Mouse (Mus musculus): ENCODE data around the gene Ggt5. TPM values are rescaled to one million over a fixed set of nuclear protein-coding genes. Genes with fewer than 3 reads are reported as not detected.

Gene Ggt5
- polyA plus RNA-seq, 1 experiment from 2014 or later, result 0.22 TPM

DNA sequence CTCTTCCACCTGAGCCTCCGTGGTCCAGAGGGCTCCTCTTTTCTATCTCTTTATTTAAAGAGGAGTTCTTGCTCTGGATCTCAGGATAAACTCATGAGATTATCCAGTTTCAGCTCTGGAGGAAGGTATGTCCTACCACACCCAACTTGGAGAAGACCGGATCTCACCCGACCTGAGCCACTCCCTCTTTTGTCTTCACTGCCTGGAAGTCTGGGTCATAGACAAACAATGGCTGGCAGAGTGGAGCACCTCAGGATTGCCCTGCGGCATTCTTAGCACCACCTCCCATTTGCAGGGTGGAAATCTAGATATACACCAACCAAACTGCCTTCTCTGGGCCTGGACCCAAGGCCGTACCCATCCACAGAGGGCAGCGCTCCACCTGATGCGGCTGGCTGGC is 59.9 kb downstream of the Ggt5 start:
- H3K27ac ChIP-seq (replicated peaks; ENCODE audit: low read depth, low read length), result no peak overlapping the region
- H3K27me3 ChIP-seq (ENCODE audit: control insufficient read depth, insufficient read depth, low read length), result no peaks in the 10 kb centered on the region
- H3K36me3 ChIP-seq (replicated peaks; ENCODE audit: control insufficient read depth, insufficient read depth, low read depth, low read length), result peaks cover 3% of the 10 kb centered on the region
- DNase-seq (ENCODE audit: low spot score), result no peak
- no peak overlapping the region for H3K4me2 ChIP-seq (ENCODE audit: low read depth, low read length)
- H3K4me3 ChIP-seq (ENCODE audit: low read depth, low read length), result no peak overlapping the region
- WGBS, result 95% methylated on average over 7 of the region's 7 CpGs
- no peaks in the 10 kb centered on the region for H3K4me1 ChIP-seq (ENCODE audit: control insufficient read depth, insufficient read depth, low read length)
- ATAC-seq (replicated peaks; ENCODE audit: insufficient number of reproducible peaks, low FRiP score, low TSS enrichment, low read depth), result no peak
- H3K9ac ChIP-seq (replicated peaks; ENCODE audit: low read length), result no peak overlapping the region
- H3K9me3 ChIP-seq (replicated peaks; ENCODE audit: control insufficient read depth, low read length), result no peaks in the 10 kb centered on the region

- no peaks in the 10 kb centered on the region for H3K27me3 ChIP-seq (ENCODE audit: control insufficient read depth, insufficient read depth, low read length)
- DNase-seq (ENCODE audit: low spot score) (no peak), ATAC-seq (replicated peaks; ENCODE audit: insufficient number of reproducible peaks, low FRiP score, low TSS enrichment, low read depth) (no peak)
- H3K36me3 ChIP-seq (replicated peaks; ENCODE audit: control insufficient read depth, insufficient read depth, low read depth, low read length), result peaks cover 3% of the 10 kb centered on the region
- H3K9me3 ChIP-seq (replicated peaks; ENCODE audit: control insufficient read depth, low read length), result no peaks in the 10 kb centered on the region
- no peak overlapping the region for H3K27ac ChIP-seq (replicated peaks; ENCODE audit: low read depth, low read length)
- 93% methylated on average over 4 of the region's 4 CpGs for WGBS
- no peak overlapping the region for H3K4me3 ChIP-seq (ENCODE audit: low read depth, low read length)
- H3K4me2 ChIP-seq (ENCODE audit: low read depth, low read length), result no peak overlapping the region
- H3K9ac ChIP-seq (replicated peaks; ENCODE audit: low read length), result no peak overlapping the region
- H3K4me1 ChIP-seq (ENCODE audit: control insufficient read depth, insufficient read depth, low read length), result no peaks in the 10 kb centered on the region
Observed at GRCm38 (mm10) chr10:75649406-75649995, 60.4 kb downstream of the Ggt5 start.

DNA sequence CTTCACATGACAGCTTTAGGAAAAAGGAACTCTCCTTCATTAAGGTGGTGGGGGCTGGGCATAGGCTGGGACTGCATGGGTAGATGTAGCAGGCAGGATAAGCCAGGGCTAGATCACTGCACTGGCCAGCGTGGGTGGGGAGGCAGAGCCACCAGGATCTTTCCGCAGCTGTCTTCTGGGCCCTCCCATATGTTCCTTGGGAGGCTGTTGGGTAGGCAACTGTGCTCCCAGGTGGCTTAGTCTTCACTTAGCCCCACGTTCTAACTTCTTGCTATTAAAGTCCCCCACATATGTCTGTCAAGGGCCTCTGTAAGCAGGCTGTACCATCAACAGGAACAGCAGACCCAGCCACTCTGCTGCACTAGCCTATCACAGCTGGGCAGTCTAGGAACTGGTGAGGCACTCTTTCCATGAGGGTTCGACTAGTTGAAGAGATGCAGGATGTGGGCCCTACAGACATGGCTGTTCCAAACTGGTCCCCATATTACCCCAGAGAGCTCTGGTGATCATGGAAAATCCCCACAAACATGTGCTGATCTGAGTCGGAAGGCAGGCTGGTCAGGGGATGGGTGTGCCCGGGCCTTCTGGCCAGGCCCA is 61.3 kb downstream of the Ggt5 start:
- no peak overlapping the region for H3K4me3 ChIP-seq (ENCODE audit: low read depth, low read length)
- no peaks in the 10 kb centered on the region for H3K27me3 ChIP-seq (ENCODE audit: control insufficient read depth, insufficient read depth, low read length)
- ATAC-seq (replicated peaks; ENCODE audit: insufficient number of reproducible peaks, low FRiP score, low TSS enrichment, low read depth), result no peak
- H3K27ac ChIP-seq (replicated peaks; ENCODE audit: low read depth, low read length), result no peak overlapping the region
- peaks cover 3% of the 10 kb centered on the region for H3K36me3 ChIP-seq (replicated peaks; ENCODE audit: control insufficient read depth, insufficient read depth, low read depth, low read length)
- WGBS, result 90% methylated on average over 6 of the region's 6 CpGs
- no peak for DNase-seq (ENCODE audit: low spot score)
- H3K4me1 ChIP-seq (ENCODE audit: control insufficient read depth, insufficient read depth, low read length), result no peaks in the 10 kb centered on the region
- no peak overlapping the region for H3K4me2 ChIP-seq (ENCODE audit: low read depth, low read length)
- no peak overlapping the region for H3K9ac ChIP-seq (replicated peaks; ENCODE audit: low read length)
- no peaks in the 10 kb centered on the region for H3K9me3 ChIP-seq (replicated peaks; ENCODE audit: control insufficient read depth, low read length)

- Histone ChIP-seq H3K36me3 (replicated peaks; ENCODE audit: control insufficient read depth, insufficient read depth, low read depth, low read length) (peaks cover 3% of the 10 kb centered on the region), H3K4me2 (ENCODE audit: low read depth, low read length) (no peak overlapping the region), H3K27ac (replicated peaks; ENCODE audit: low read depth, low read length) (no peak overlapping the region), H3K9me3 (replicated peaks; ENCODE audit: control insufficient read depth, low read length) (no peaks in the 10 kb centered on the region), H3K4me3 (ENCODE audit: low read depth, low read length) (no peak overlapping the region), H3K4me1 (ENCODE audit: control insufficient read depth, insufficient read depth, low read length) (no peaks in the 10 kb centered on the region), H3K27me3 (ENCODE audit: control insufficient read depth, insufficient read depth, low read length) (no peaks in the 10 kb centered on the region), H3K9ac (replicated peaks; ENCODE audit: low read length) (no peak overlapping the region)
- no peak for DNase-seq (ENCODE audit: low spot score)
- ATAC-seq (replicated peaks; ENCODE audit: insufficient number of reproducible peaks, low FRiP score, low TSS enrichment, low read depth), result no peak
- WGBS, result 95% methylated on average over 16 of the region's 16 CpGs
Observed at GRCm38 (mm10) chr10:75651381-75652068, 62.4 kb downstream of the Ggt5 start.

DNA sequence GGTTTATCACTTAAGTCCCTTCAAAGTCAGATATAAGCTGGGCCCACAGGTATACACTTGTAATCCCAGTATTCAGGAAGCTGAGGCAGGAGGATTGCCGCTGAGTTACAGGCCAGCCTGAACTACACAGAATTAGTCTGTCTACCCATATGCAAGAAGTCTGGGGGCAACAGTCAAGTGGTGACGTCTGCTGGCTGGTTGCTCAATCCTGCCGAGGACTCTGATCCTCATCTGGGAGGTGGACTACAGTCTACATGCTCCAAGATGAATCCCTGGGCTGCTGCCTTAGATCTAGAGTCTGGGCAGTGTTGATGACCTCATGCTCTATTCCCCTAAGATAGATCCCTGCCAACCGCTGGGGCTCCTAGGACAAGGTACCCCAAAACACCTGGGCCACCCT is 64.9 kb downstream of the Ggt5 start:
- Histone ChIP-seq H3K9me3 (replicated peaks; ENCODE audit: control insufficient read depth, low read length) (no peaks in the 10 kb centered on the region), H3K4me3 (ENCODE audit: low read depth, low read length) (no peak overlapping the region), H3K4me1 (ENCODE audit: control insufficient read depth, insufficient read depth, low read length) (no peaks in the 10 kb centered on the region), H3K27me3 (ENCODE audit: control insufficient read depth, insufficient read depth, low read length) (no peaks in the 10 kb centered on the region), H3K4me2 (ENCODE audit: low read depth, low read length) (no peak overlapping the region), H3K9ac (replicated peaks; ENCODE audit: low read length) (no peak overlapping the region), H3K36me3 (replicated peaks; ENCODE audit: control insufficient read depth, insufficient read depth, low read depth, low read length) (peaks cover 8% of the 10 kb centered on the region), H3K27ac (replicated peaks; ENCODE audit: low read depth, low read length) (no peak overlapping the region)
- 83% methylated on average over 4 of the region's 4 CpGs for WGBS
- ATAC-seq (replicated peaks; ENCODE audit: insufficient number of reproducible peaks, low FRiP score, low TSS enrichment, low read depth) (no peak), DNase-seq (ENCODE audit: low spot score) (no peak)

DNA sequence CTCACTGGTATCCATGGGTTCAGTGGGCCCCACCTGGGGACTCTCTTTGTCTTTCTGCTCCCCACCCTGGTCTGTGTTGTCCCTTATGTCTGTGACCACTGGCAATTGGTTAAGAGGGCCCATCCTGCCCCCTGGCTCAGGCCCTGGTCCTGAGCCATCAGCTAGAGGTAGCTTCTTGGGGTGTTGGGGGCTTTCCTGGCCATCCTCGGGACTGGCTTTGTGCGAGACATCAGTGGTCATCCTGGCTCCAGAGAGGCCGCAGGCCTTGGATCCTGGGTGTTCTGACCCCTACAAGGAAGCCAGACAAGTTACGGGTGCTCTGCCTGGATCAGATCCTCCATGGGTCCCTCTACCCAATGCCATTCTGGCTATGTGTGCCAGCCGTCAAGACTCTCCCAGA is 68.0 kb downstream of the Ggt5 start:
- 90% methylated on average over 5 of the region's 5 CpGs for WGBS

DNA sequence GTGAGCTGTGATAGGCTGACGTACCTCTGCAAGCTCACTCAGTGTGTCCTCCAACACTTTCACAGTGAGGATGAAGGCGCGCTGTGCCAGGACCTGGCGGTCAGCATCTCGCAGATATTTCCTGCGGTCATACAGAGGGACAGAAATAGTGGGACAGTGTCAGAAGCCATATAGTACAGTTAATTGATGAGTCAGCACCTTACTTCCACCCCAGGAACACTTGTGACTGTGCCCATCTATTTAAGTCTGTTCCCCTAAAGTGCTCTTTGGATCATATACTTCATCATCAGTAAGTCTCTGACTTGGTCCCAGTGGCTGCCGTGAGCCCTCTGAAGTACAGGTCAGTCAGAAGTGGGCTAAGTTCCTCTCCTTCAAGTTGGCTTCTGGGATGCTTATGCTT is 68.6 kb downstream of the Ggt5 start:
- Histone ChIP-seq H3K36me3 (replicated peaks; ENCODE audit: control insufficient read depth, insufficient read depth, low read depth, low read length) (peaks cover 6% of the 10 kb centered on the region), H3K4me1 (ENCODE audit: control insufficient read depth, insufficient read depth, low read length) (no peaks in the 10 kb centered on the region), H3K27ac (replicated peaks; ENCODE audit: low read depth, low read length) (no peak overlapping the region), H3K9ac (replicated peaks; ENCODE audit: low read length) (no peak overlapping the region), H3K9me3 (replicated peaks; ENCODE audit: control insufficient read depth, low read length) (no peaks in the 10 kb centered on the region), H3K27me3 (ENCODE audit: control insufficient read depth, insufficient read depth, low read length) (no peaks in the 10 kb centered on the region), H3K4me3 (ENCODE audit: low read depth, low read length) (no peak overlapping the region), H3K4me2 (ENCODE audit: low read depth, low read length) (no peak overlapping the region)
- WGBS, result 96% methylated on average over 7 of the region's 7 CpGs
- DNase-seq (ENCODE audit: low spot score) (no peak), ATAC-seq (replicated peaks; ENCODE audit: insufficient number of reproducible peaks, low FRiP score, low TSS enrichment, low read depth) (no peak)

More for the DNA sequence above, 68.0 kb downstream of the Ggt5 start:
- no peaks in the 10 kb centered on the region for H3K4me1 ChIP-seq (ENCODE audit: control insufficient read depth, insufficient read depth, low read length)
- peaks cover 8% of the 10 kb centered on the region for H3K36me3 ChIP-seq (replicated peaks; ENCODE audit: control insufficient read depth, insufficient read depth, low read depth, low read length)
- no peaks in the 10 kb centered on the region for H3K9me3 ChIP-seq (replicated peaks; ENCODE audit: control insufficient read depth, low read length)
- ATAC-seq (replicated peaks; ENCODE audit: insufficient number of reproducible peaks, low FRiP score, low TSS enrichment, low read depth), result no peak
- DNase-seq (ENCODE audit: low spot score), result no peak
- no peak overlapping the region for H3K9ac ChIP-seq (replicated peaks; ENCODE audit: low read length)
- H3K4me3 ChIP-seq (ENCODE audit: low read depth, low read length), result no peak overlapping the region
- H3K27me3 ChIP-seq (ENCODE audit: control insufficient read depth, insufficient read depth, low read length), result no peaks in the 10 kb centered on the region
- no peak overlapping the region for H3K27ac ChIP-seq (replicated peaks; ENCODE audit: low read depth, low read length)
- no peak overlapping the region for H3K4me2 ChIP-seq (ENCODE audit: low read depth, low read length)

DNA sequence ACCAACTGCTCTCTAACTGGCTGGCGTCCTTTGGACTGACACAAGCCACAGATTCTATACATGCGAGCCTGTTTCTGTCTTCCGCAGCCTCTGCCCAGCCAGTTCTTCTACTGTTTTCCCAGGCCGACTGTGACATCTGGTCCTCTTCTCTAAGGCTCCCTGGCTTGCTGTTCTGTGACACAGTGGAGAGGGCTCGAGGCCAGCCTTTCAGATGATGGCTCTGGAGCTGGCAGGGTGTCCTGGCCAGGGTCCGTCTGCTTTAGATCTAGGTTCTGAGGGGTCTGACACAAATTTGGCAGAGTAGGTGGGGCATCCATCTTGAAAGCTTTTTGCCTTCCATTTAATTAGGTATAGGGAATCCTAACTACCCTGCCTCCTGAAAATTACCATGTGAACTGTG is 72.2 kb downstream of the Ggt5 start:
- Histone ChIP-seq H3K4me1 (ENCODE audit: control insufficient read depth, insufficient read depth, low read length) (no peaks in the 10 kb centered on the region; the same call in 1 of the 2 replicates), H3K9me3 (replicated peaks; ENCODE audit: control insufficient read depth, low read length) (no peaks in the 10 kb centered on the region), H3K27ac (replicated peaks; ENCODE audit: low read depth, low read length) (no peak overlapping the region), H3K4me2 (ENCODE audit: low read depth, low read length) (no peak overlapping the region), H3K27me3 (ENCODE audit: control insufficient read depth, insufficient read depth, low read length) (no peaks in the 10 kb centered on the region), H3K9ac (replicated peaks; ENCODE audit: low read length) (no peak overlapping the region), H3K36me3 (replicated peaks; ENCODE audit: control insufficient read depth, insufficient read depth, low read depth, low read length) (peaks cover 5% of the 10 kb centered on the region), H3K4me3 (ENCODE audit: low read depth, low read length) (no peak overlapping the region)
- DNase-seq (ENCODE audit: low spot score) (no peak), ATAC-seq (replicated peaks; ENCODE audit: insufficient number of reproducible peaks, low FRiP score, low TSS enrichment, low read depth) (no peak)
- WGBS, result 89% methylated on average over 6 of the region's 6 CpGs

All from embryonic facial prominence, embryonic 11.5 days (tissue).